Mouse (Mus musculus) testis, adult 2 months (tissue): ENCODE results near the gene Rxrg.

Experiments used
- CTCF ChIP-seq: fragments of 200-500 bp; IDR thresholded peaks from 2 replicates; pipeline ENCODE4 v1.5.1; 2012; ENCODE audit warnings: low read depth, mild to moderate bottlenecking, inconsistent platforms, low read length, moderate library complexity; ENCODE audit not compliant: control insufficient read depth, insufficient read depth, insufficient replicate concordance
- POLR2A ChIP-seq: fragments of 200-500 bp; IDR thresholded peaks from 2 replicates; pipeline ENCODE4 v1.6.1; 2012; ENCODE audit warnings: low read depth, mild to moderate bottlenecking, inconsistent platforms, low read length, moderate library complexity; ENCODE audit not compliant: control insufficient read depth

GRCm38 (mm10) chr1:167553959-167554526 is 44.1 kb upstream of the Rxrg start:
- TF ChIP-seq CTCF (no peak), POLR2A (no peak)
